Mouse (Mus musculus): ENCODE data around the gene Spata32. TPM values are rescaled to one million over a fixed set of nuclear protein-coding genes. Genes with fewer than 3 reads are reported as not detected.

The Spata32 gene
- polyA plus RNA-seq, 1 experiment from 2014 or later, result 0.15 TPM

GRCm38 (mm10) chr11:103260034-103260433 lies 41.8 kb upstream of the Spata32 start:
- ATAC-seq (replicated peaks), result no peak
- WGBS, result 95% methylated on average over 5 of the region's 5 CpGs
- no peak overlapping the region for H3K4me3 ChIP-seq
- H3K9ac ChIP-seq (replicated peaks), result no peak overlapping the region
- no peaks in the 10 kb centered on the region for H3K27me3 ChIP-seq
- no peak overlapping the region for H3K4me2 ChIP-seq (replicated peaks)
- H3K4me1 ChIP-seq, result peaks cover 24% of the 10 kb centered on the region
- no peak overlapping the region for H3K27ac ChIP-seq (replicated peaks)
- no peaks in the 10 kb centered on the region for H3K36me3 ChIP-seq
- no peaks in the 10 kb centered on the region for H3K9me3 ChIP-seq

GRCm38 (mm10) chr11:103257938-103258481 lies 39.8 kb upstream of the Spata32 start:
- ATAC-seq (replicated peaks), result no peak
- H3K4me2 ChIP-seq (replicated peaks), result no peak overlapping the region
- H3K27me3 ChIP-seq, result no peaks in the 10 kb centered on the region
- H3K4me1 ChIP-seq, result peaks cover 4% of the 10 kb centered on the region; the same call in 1 of the 2 replicates
- no peak overlapping the region for H3K4me3 ChIP-seq
- H3K36me3 ChIP-seq, result no peaks in the 10 kb centered on the region
- H3K27ac ChIP-seq (replicated peaks), result no peak overlapping the region
- WGBS, result 90% methylated on average over 4 of the region's 4 CpGs
- H3K9me3 ChIP-seq, result no peaks in the 10 kb centered on the region
- H3K9ac ChIP-seq (replicated peaks), result no peak overlapping the region

- no peak overlapping the region for H3K9ac ChIP-seq (replicated peaks)
- no peaks in the 10 kb centered on the region for H3K27me3 ChIP-seq
- no peak for ATAC-seq (replicated peaks)
- H3K4me3 ChIP-seq, result no peak overlapping the region
- WGBS, result 93% methylated on average over 5 of the region's 5 CpGs
- no peak overlapping the region for H3K27ac ChIP-seq (replicated peaks)
- no peak overlapping the region for H3K4me2 ChIP-seq (replicated peaks)
- H3K36me3 ChIP-seq, result no peaks in the 10 kb centered on the region
- H3K4me1 ChIP-seq, result no peaks in the 10 kb centered on the region
- H3K9me3 ChIP-seq, result no peaks in the 10 kb centered on the region
Measured at GRCm38 (mm10) chr11:103253605-103254004, 35.4 kb upstream of the Spata32 start.

- ATAC-seq (replicated peaks), result no peak
- Histone ChIP-seq H3K9ac (replicated peaks) (no peak overlapping the region), H3K36me3 (no peaks in the 10 kb centered on the region), H3K9me3 (no peaks in the 10 kb centered on the region), H3K27me3 (no peaks in the 10 kb centered on the region), H3K27ac (replicated peaks) (no peak overlapping the region), H3K4me1 (peaks cover 10% of the 10 kb centered on the region), H3K4me3 (no peak overlapping the region), H3K4me2 (replicated peaks) (no peak overlapping the region)
- 94% methylated on average over 5 of the region's 5 CpGs for WGBS
Measured at GRCm38 (mm10) chr11:103252380-103252779, 34.1 kb upstream of the Spata32 start.

- no peak overlapping the region for H3K4me2 ChIP-seq (replicated peaks)
- no peak overlapping the region for H3K27ac ChIP-seq (replicated peaks)
- no peaks in the 10 kb centered on the region for H3K9me3 ChIP-seq
- H3K9ac ChIP-seq (replicated peaks), result no peak overlapping the region
- peaks cover 19% of the 10 kb centered on the region for H3K4me1 ChIP-seq
- H3K4me3 ChIP-seq, result no peak overlapping the region
- no peaks in the 10 kb centered on the region for H3K27me3 ChIP-seq
- 91% methylated on average over 3 of the region's 3 CpGs for WGBS
- no peaks in the 10 kb centered on the region for H3K36me3 ChIP-seq
- ATAC-seq (replicated peaks), result no peak
Measured at GRCm38 (mm10) chr11:103250324-103250723, 32.1 kb upstream of the Spata32 start.

GRCm38 (mm10) chr11:103249509-103249908 lies 31.3 kb upstream of the Spata32 start:
- Histone ChIP-seq H3K4me1 (peaks cover 19% of the 10 kb centered on the region), H3K9ac (replicated peaks) (no peak overlapping the region), H3K9me3 (no peaks in the 10 kb centered on the region), H3K4me3 (no peak overlapping the region), H3K4me2 (replicated peaks) (no peak overlapping the region), H3K27me3 (no peaks in the 10 kb centered on the region), H3K27ac (replicated peaks) (no peak overlapping the region), H3K36me3 (no peaks in the 10 kb centered on the region)
- no peak for ATAC-seq (replicated peaks)
- 67% methylated on average over 6 of the region's 6 CpGs for WGBS

GRCm38 (mm10) chr11:103248837-103249236 lies 30.6 kb upstream of the Spata32 start:
- Histone ChIP-seq H3K4me1 (peaks cover 19% of the 10 kb centered on the region), H3K4me3 (no peak overlapping the region), H3K27ac (replicated peaks) (no peak overlapping the region), H3K9ac (replicated peaks) (no peak overlapping the region), H3K36me3 (no peaks in the 10 kb centered on the region), H3K9me3 (no peaks in the 10 kb centered on the region), H3K27me3 (no peaks in the 10 kb centered on the region), H3K4me2 (replicated peaks) (no peak overlapping the region)
- no peak for ATAC-seq (replicated peaks)
- 70% methylated on average over 5 of the region's 5 CpGs for WGBS

GRCm38 (mm10) chr11:103247504-103248177 lies 29.4 kb upstream of the Spata32 start:
- no peaks in the 10 kb centered on the region for H3K27me3 ChIP-seq
- H3K4me1 ChIP-seq, result peaks cover 19% of the 10 kb centered on the region
- H3K9ac ChIP-seq (replicated peaks), result no peak overlapping the region
- H3K36me3 ChIP-seq, result no peaks in the 10 kb centered on the region
- no peak overlapping the region for H3K4me3 ChIP-seq
- 46% methylated on average over 11 of the region's 11 CpGs for WGBS
- no peaks in the 10 kb centered on the region for H3K9me3 ChIP-seq
- H3K27ac ChIP-seq (replicated peaks), result peak overlapping the region; percentile 54
- peak; percentile 73 for ATAC-seq (replicated peaks)
- H3K4me2 ChIP-seq (replicated peaks), result no peak overlapping the region

- peak overlapping the region; percentile 31; the same call in 1 of the 2 replicates for H3K27ac ChIP-seq (replicated peaks)
- peaks cover 20% of the 10 kb centered on the region for H3K4me1 ChIP-seq
- WGBS, result 60% methylated on average over 4 of the region's 4 CpGs
- no peaks in the 10 kb centered on the region for H3K36me3 ChIP-seq
- no peak overlapping the region for H3K4me3 ChIP-seq
- no peaks in the 10 kb centered on the region for H3K27me3 ChIP-seq
- H3K9ac ChIP-seq (replicated peaks), result no peak overlapping the region
- H3K4me2 ChIP-seq (replicated peaks), result no peak overlapping the region
- no peaks in the 10 kb centered on the region for H3K9me3 ChIP-seq
- ATAC-seq (replicated peaks), result no peak
Measured at GRCm38 (mm10) chr11:103246731-103247290, 28.6 kb upstream of the Spata32 start.

GRCm38 (mm10) chr11:103246081-103246730 lies 28.0 kb upstream of the Spata32 start:
- peak overlapping the region; percentile 31; the same call in 1 of the 2 replicates for H3K27ac ChIP-seq (replicated peaks)
- H3K4me3 ChIP-seq, result no peak overlapping the region
- no peak overlapping the region for H3K4me2 ChIP-seq (replicated peaks)
- no peak overlapping the region for H3K9ac ChIP-seq (replicated peaks)
- ATAC-seq (replicated peaks), result no peak
- no peaks in the 10 kb centered on the region for H3K9me3 ChIP-seq
- WGBS, result 83% methylated on average over 10 of the region's 10 CpGs
- H3K27me3 ChIP-seq, result no peaks in the 10 kb centered on the region
- peaks cover 26% of the 10 kb centered on the region for H3K4me1 ChIP-seq
- no peaks in the 10 kb centered on the region for H3K36me3 ChIP-seq

- Histone ChIP-seq H3K36me3 (no peaks in the 10 kb centered on the region), H3K9ac (replicated peaks) (no peak overlapping the region), H3K4me2 (replicated peaks) (no peak overlapping the region), H3K4me3 (no peak overlapping the region), H3K27me3 (no peaks in the 10 kb centered on the region), H3K27ac (replicated peaks) (no peak overlapping the region), H3K4me1 (peaks cover 27% of the 10 kb centered on the region), H3K9me3 (no peaks in the 10 kb centered on the region)
- no peak for ATAC-seq (replicated peaks)
- 71% methylated on average over 4 of the region's 4 CpGs for WGBS
Measured at GRCm38 (mm10) chr11:103244856-103245255, 26.6 kb upstream of the Spata32 start.

- WGBS, result 48% methylated on average over 7 of the region's 7 CpGs
- Histone ChIP-seq H3K4me1 (0 out of 2 replicates have a peak, but pooled peaks cover 8% of the 10 kb centered on the region), H3K4me2 (replicated peaks) (no peak overlapping the region), H3K4me3 (no peak overlapping the region), H3K9me3 (no peaks in the 10 kb centered on the region), H3K27ac (replicated peaks) (no peak overlapping the region), H3K36me3 (peaks cover 12% of the 10 kb centered on the region), H3K9ac (replicated peaks) (no peak overlapping the region), H3K27me3 (no peaks in the 10 kb centered on the region)
- ATAC-seq (replicated peaks), result no peak
Measured at GRCm38 (mm10) chr11:103240740-103241139, 22.5 kb upstream of the Spata32 start.

Measured in forebrain, embryonic 15.5 days (tissue).